Mouse (Mus musculus): ENCODE results near the gene Neu4. TPM values are rescaled to one million over a fixed set of nuclear protein-coding genes. Genes with fewer than 3 reads are reported as not detected.
"Not testable (repeated sequence)": the region's sequence is repeated elsewhere in the genome, so short reads cannot be mapped to it uniquely, and the experiment has no call there.

Neu4 gene
- polyA plus RNA-seq, 1 experiment from 2014 or later, result not detected

DNA sequence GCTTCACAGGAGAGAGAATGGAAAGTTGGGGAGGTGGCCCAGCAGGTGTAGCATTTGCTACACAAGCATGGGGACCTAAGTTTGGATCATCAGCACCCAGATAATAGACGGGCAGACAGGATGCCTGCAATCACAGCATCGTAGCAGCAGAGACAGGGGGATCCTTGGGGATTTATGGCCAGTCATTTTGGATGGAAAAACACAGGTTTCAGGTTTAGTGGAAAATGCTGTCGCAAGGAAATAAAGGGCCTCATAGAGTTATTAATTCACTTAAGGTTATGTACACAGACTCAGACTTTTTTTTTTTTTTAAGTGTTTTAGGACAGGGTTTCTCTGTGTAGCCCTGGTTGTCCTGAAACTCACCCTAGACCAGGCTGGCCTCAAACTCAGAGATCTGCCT is 25.3 kb downstream of the Neu4 start:
- H3K36me3 ChIP-seq (ENCODE audit: control insufficient read depth, insufficient read depth, low read length), result no peaks in the 10 kb centered on the region
- 92% methylated on average over 3 of the region's 3 CpGs for WGBS

DNA sequence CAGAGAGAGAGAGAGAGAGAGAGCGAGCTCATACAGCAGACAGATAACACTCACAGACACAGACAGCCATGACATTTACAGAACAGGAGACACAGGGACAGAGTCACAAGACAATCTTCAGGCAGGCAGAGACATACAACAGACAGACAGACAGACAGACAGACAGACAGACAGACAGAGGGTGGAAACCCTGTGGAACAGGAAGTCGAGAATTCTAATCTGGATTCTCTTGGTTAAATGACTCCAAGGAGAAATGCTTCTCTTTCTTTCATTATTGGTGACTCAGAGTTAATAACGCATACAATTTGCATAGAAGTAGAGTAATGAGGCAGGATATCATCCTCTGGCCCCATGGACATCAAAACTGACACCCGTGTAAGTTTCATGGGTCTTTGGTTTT is 26.3 kb downstream of the Neu4 start:
- H3K9me3 ChIP-seq (replicated peaks; ENCODE audit: control insufficient read depth, low read length, poor library complexity, severe bottlenecking), result no peaks in the 10 kb centered on the region
- no peak overlapping the region for H3K27ac ChIP-seq (ENCODE audit: low read length)
- H3K36me3 ChIP-seq (ENCODE audit: control insufficient read depth, insufficient read depth, low read length), result no peaks in the 10 kb centered on the region
- no peak for ATAC-seq
- no peak overlapping the region for H3K4me3 ChIP-seq (ENCODE audit: low read depth, low read length)
- no peaks in the 10 kb centered on the region for H3K4me1 ChIP-seq (ENCODE audit: control insufficient read depth, insufficient read depth, low read length)
- WGBS, result 79% methylated on average over 4 of the region's 4 CpGs
- H3K27me3 ChIP-seq (ENCODE audit: control insufficient read depth, insufficient read depth, low read depth, low read length), result no peaks in the 10 kb centered on the region
- H3K9ac ChIP-seq (ENCODE audit: low read depth, low read length), result no peak overlapping the region
- H3K4me2 ChIP-seq (ENCODE audit: low read length), result no peak overlapping the region

More for the DNA sequence above, 25.3 kb downstream of the Neu4 start:
- H3K27ac ChIP-seq (ENCODE audit: low read length), result no peak overlapping the region
- H3K27me3 ChIP-seq (ENCODE audit: control insufficient read depth, insufficient read depth, low read depth, low read length), result no peaks in the 10 kb centered on the region
- no peak overlapping the region for H3K9ac ChIP-seq (ENCODE audit: low read depth, low read length)
- ATAC-seq, result no peak
- no peak overlapping the region for H3K4me2 ChIP-seq (ENCODE audit: low read length)
- H3K9me3 ChIP-seq (replicated peaks; ENCODE audit: control insufficient read depth, low read length, poor library complexity, severe bottlenecking), result no peaks in the 10 kb centered on the region
- H3K4me3 ChIP-seq (ENCODE audit: low read depth, low read length), result no peak overlapping the region
- H3K4me1 ChIP-seq (ENCODE audit: control insufficient read depth, insufficient read depth, low read length), result no peaks in the 10 kb centered on the region

DNA sequence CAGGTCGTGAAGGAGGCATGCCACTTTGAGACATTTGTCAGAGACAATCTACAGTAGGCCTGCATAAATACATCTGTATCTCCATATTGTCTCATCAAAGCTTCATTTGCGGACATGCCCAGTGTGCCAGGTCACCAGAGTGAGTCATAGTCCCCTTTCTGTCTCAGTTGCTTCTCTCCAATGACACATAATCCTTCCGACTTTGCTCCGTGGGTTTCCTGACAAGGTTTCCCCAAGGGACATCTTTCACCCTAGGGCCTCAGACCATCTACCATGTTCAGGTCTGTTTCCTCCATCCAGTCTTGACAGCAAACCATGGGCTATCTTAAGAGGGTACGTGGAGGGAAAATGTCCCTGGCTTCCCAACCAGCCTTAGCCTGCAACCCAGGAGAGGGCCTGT is 30.9 kb downstream of the Neu4 start:
- no peaks in the 10 kb centered on the region for H3K9me3 ChIP-seq (replicated peaks; ENCODE audit: control insufficient read depth, low read length, poor library complexity, severe bottlenecking)
- no peak for ATAC-seq
- no peak overlapping the region for H3K4me2 ChIP-seq (ENCODE audit: low read length)
- H3K4me3 ChIP-seq (ENCODE audit: low read depth, low read length), result no peak overlapping the region
- H3K9ac ChIP-seq (ENCODE audit: low read depth, low read length), result no peak overlapping the region
- no peaks in the 10 kb centered on the region for H3K36me3 ChIP-seq (ENCODE audit: control insufficient read depth, insufficient read depth, low read length)
- H3K27me3 ChIP-seq (ENCODE audit: control insufficient read depth, insufficient read depth, low read depth, low read length), result no peaks in the 10 kb centered on the region
- H3K27ac ChIP-seq (ENCODE audit: low read length), result no peak overlapping the region
- no peaks in the 10 kb centered on the region for H3K4me1 ChIP-seq (ENCODE audit: control insufficient read depth, insufficient read depth, low read length)
- 88% methylated on average over 5 of the region's 5 CpGs for WGBS

DNA sequence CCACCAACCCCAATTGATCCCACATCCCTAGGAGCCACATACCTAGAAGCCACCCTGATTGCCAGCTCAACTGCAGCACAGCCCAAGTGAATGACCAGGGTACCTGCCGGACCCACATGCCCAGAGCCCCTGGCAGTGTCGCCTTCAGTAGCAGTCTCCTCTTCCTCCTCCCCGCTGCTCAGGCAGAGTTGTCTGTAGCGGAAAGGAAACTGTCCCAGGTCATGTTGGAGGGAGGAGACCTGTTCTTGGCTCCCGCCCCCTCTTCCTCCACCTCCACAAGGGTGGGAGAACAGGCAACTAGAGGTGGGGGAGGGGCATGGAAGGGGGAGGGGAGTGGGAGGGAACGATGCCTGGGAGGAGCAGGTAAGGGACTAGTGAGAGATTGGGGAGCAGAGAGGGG is 32.1 kb downstream of the Neu4 start, which contains the start of gene Pdcd1:
Gene Pdcd1 (minus strand): TSS at position 181 of the 400 bp plus-strand sequence.
- H3K27ac ChIP-seq (ENCODE audit: low read length), result no peak within 1 kb of the TSS
- 74% methylated on average over 6 of the region's 6 CpGs for WGBS
- no peak within 1 kb of the TSS for H3K9ac ChIP-seq (ENCODE audit: low read depth, low read length)
- no peak within 1 kb of the TSS for H3K4me3 ChIP-seq (ENCODE audit: low read depth, low read length)
- H3K4me2 ChIP-seq (ENCODE audit: low read length), result no peak within 1 kb of the TSS
- no peaks in the 10 kb centered on the region for H3K36me3 ChIP-seq (ENCODE audit: control insufficient read depth, insufficient read depth, low read length)
- H3K27me3 ChIP-seq (ENCODE audit: control insufficient read depth, insufficient read depth, low read depth, low read length), result no peaks in the 10 kb centered on the region
- ATAC-seq, result no peak
- H3K4me1 ChIP-seq (ENCODE audit: control insufficient read depth, insufficient read depth, low read length), result no peaks in the 10 kb centered on the region
- H3K9me3 ChIP-seq (replicated peaks; ENCODE audit: control insufficient read depth, low read length, poor library complexity, severe bottlenecking), result no peaks in the 10 kb centered on the region

DNA sequence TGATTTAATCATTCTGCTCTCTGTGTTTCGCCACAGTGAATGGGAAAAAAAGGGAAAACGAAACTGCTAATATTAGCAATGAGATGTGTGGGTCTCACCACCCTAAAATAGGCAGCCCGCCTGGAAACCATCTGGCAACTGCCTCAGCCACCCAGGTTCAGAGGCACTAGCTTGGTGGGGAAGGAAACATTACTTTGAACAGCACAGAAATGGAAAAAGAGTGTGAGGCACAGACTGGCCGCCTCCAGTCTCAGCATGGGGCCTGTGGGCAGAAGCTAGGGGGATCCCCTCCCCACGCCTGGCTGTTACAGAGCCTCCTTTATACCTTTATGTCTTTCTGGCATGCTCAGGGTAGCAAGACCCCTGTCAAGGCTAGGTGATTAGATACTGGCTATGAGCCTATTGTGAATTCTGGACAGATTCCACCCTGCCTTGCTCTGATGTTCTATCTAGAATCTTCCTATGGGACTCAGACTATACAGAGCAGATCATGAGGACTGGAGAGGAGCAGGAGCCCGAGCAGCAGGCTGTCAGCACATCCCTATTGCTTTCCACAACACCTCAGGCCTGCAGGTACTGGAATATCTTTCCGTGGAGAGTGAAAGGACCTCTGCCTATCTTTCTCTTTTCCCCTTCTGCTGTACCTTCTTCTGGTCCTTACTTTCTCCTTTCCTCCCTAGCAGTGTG is 33.4 kb downstream of the Neu4 start:
- Histone ChIP-seq H3K4me3 (ENCODE audit: low read depth, low read length) (no peak overlapping the region), H3K9ac (ENCODE audit: low read depth, low read length) (no peak overlapping the region), H3K9me3 (replicated peaks; ENCODE audit: control insufficient read depth, low read length, poor library complexity, severe bottlenecking) (no peaks in the 10 kb centered on the region), H3K27ac (ENCODE audit: low read length) (no peak overlapping the region), H3K4me2 (ENCODE audit: low read length) (no peak overlapping the region), H3K4me1 (ENCODE audit: control insufficient read depth, insufficient read depth, low read length) (no peaks in the 10 kb centered on the region), H3K36me3 (ENCODE audit: control insufficient read depth, insufficient read depth, low read length) (no peaks in the 10 kb centered on the region), H3K27me3 (ENCODE audit: control insufficient read depth, insufficient read depth, low read depth, low read length) (no peaks in the 10 kb centered on the region)
- WGBS, result 62% methylated on average over 7 of the region's 7 CpGs
- ATAC-seq, result no peak

DNA sequence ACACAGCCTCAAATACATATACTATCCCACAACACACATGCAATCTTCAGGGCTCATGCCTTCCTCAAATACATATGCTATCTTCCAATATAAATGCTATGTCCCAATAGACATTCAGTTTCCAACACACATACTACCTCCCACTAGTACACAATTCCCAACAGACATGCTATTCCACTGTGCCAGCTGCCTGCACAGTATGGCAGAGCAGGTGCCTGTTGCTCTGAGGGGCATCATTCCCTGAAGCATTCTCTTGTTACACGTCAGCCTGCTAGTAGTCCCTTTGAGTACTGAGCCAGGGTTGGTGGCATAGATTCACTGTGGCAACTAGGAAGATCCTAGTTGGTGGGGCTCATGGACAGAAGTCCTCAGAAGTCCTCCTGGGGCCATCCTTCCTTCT is 34.2 kb downstream of the Neu4 start:
- Histone ChIP-seq H3K27ac (ENCODE audit: low read length) (no peak overlapping the region), H3K9ac (ENCODE audit: low read depth, low read length) (no peak overlapping the region), H3K9me3 (replicated peaks; ENCODE audit: control insufficient read depth, low read length, poor library complexity, severe bottlenecking) (no peaks in the 10 kb centered on the region), H3K4me1 (ENCODE audit: control insufficient read depth, insufficient read depth, low read length) (no peaks in the 10 kb centered on the region), H3K4me3 (ENCODE audit: low read depth, low read length) (no peak overlapping the region), H3K4me2 (ENCODE audit: low read length) (no peak overlapping the region), H3K36me3 (ENCODE audit: control insufficient read depth, insufficient read depth, low read length) (no peaks in the 10 kb centered on the region), H3K27me3 (ENCODE audit: control insufficient read depth, insufficient read depth, low read depth, low read length) (no peaks in the 10 kb centered on the region)
- ATAC-seq, result no peak
- 75% methylated on average over 1 of the region's 1 CpGs for WGBS

DNA sequence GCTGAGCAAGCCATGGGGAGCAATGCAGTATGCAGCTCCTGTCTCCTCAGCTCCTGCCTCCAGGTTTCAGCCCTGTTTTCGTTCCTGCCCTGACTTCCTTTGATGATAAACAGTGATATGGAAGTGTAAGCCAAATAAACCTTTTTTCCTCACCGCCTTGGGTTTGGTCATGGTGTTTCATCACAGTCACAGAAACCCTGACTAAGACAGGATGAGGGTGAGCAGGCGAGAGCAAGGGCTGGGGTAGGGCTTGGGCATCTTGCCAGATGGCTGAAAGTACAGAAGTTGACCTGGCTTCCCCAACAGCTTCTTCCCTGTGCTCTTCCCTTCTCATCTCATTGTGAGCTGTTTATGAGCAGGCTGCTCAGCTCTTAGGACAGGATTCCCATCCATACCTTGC is 35.7 kb downstream of the Neu4 start:
- Histone ChIP-seq H3K27ac (ENCODE audit: low read length) (no peak overlapping the region), H3K36me3 (ENCODE audit: control insufficient read depth, insufficient read depth, low read length) (no peaks in the 10 kb centered on the region), H3K4me3 (ENCODE audit: low read depth, low read length) (no peak overlapping the region), H3K27me3 (ENCODE audit: control insufficient read depth, insufficient read depth, low read depth, low read length) (no peaks in the 10 kb centered on the region), H3K9ac (ENCODE audit: low read depth, low read length) (no peak overlapping the region), H3K4me2 (ENCODE audit: low read length) (no peak overlapping the region), H3K9me3 (replicated peaks; ENCODE audit: control insufficient read depth, low read length, poor library complexity, severe bottlenecking) (no peaks in the 10 kb centered on the region), H3K4me1 (ENCODE audit: control insufficient read depth, insufficient read depth, low read length) (no peaks in the 10 kb centered on the region)
- ATAC-seq, result no peak
- 85% methylated on average over 3 of the region's 3 CpGs for WGBS

DNA sequence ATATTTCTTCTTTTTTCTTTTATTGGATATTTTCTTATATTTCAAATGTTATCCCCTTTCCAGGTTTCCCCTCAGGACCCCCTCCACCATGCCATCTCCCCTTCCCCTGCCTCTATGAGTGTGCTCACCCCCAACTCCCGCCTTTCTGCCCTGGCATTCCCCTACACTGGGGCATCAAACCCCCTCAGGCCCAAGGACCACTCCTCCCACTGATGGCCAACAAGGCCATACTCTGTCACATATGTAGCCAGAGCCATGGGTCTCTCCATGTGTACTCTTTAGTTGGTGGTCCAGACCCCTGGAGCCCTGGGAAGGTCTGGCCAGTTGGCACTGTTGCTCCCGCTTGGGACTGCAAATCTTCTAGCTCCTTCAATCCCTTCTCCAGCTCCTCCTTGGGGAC is 37.1 kb downstream of the Neu4 start:
- H3K36me3 ChIP-seq (ENCODE audit: control insufficient read depth, insufficient read depth, low read length), result no peaks in the 10 kb centered on the region
- H3K9me3 ChIP-seq (replicated peaks; ENCODE audit: control insufficient read depth, low read length, poor library complexity, severe bottlenecking), result no peaks in the 10 kb centered on the region
- no peak for ATAC-seq

DNA sequence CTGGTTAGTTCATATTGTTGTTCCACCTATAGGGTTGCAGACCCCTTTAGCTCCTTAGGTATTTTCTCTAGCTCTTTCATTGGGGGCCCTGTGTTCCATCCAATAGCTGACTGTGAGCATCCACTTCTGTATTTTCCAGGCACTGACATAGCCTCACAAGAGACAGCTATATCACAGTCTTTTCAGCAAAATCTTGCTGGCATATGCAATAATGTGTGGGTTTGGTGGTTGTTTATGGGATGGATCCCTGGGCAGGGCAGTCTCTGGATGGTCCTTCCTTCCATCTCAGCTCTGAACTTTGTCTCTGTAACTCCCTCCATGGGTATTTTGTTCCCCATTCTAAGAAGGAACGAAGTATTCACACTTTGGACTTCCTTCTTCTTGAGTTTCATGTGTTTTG is 38.0 kb downstream of the Neu4 start:
- H3K9ac ChIP-seq (ENCODE audit: low read depth, low read length); H3K27ac ChIP-seq (ENCODE audit: low read length); ATAC-seq; H3K4me2 ChIP-seq (ENCODE audit: low read length); H3K9me3 ChIP-seq (replicated peaks; ENCODE audit: control insufficient read depth, low read length, poor library complexity, severe bottlenecking); H3K4me3 ChIP-seq (ENCODE audit: low read depth, low read length); H3K4me1 ChIP-seq (ENCODE audit: control insufficient read depth, insufficient read depth, low read length); H3K27me3 ChIP-seq (ENCODE audit: control insufficient read depth, insufficient read depth, low read depth, low read length); H3K36me3 ChIP-seq (ENCODE audit: control insufficient read depth, insufficient read depth, low read length): not testable (repeated sequence)
- WGBS, result 92% methylated on average over 1 of the region's 1 CpGs

More for the DNA sequence above, 37.1 kb downstream of the Neu4 start:
- H3K27me3 ChIP-seq (ENCODE audit: control insufficient read depth, insufficient read depth, low read depth, low read length), result no peaks in the 10 kb centered on the region
- H3K9ac ChIP-seq (ENCODE audit: low read depth, low read length), result no peak overlapping the region
- H3K4me2 ChIP-seq (ENCODE audit: low read length), result no peak overlapping the region
- H3K4me3 ChIP-seq (ENCODE audit: low read depth, low read length), result no peak overlapping the region
- H3K4me1 ChIP-seq (ENCODE audit: control insufficient read depth, insufficient read depth, low read length), result no peaks in the 10 kb centered on the region
- H3K27ac ChIP-seq (ENCODE audit: low read length), result no peak overlapping the region
- WGBS, result 96% methylated on average over 2 of the region's 2 CpGs

Measured in midbrain, embryonic 16.5 days (tissue).